Mouse (Mus musculus): ENCODE measurements around the gene Hist1h4c. TPM values are rescaled to one million over a fixed set of nuclear protein-coding genes. Genes with fewer than 3 reads are reported as not detected.
"Not testable (repeated sequence)": the region's sequence is repeated elsewhere in the genome, so short reads cannot be mapped to it uniquely, and the experiment has no call there.

The Hist1h4c gene
- polyA plus RNA-seq, 1 experiment from 2014 or later: 8.5 TPM

DNA sequence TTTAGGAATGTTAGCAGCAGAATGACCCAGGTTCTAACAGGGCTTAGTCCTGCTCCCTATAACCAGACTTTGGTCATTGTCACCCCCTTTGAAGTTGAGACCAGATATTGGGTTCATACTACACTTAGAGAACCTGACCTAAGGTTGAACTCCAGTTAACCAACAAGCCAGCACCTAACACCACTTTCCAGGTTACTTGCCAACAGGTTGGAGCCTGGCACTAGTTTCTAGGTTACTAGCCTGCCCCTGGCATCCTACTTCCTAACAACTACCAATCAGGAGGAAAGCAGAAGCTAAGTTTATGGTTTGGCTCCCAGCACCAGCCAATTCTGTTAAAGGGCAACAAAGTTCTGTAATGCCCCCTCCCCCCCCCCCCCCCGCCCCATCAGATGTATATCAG, 27.0 kb upstream of the Hist1h4c start:
- WGBS: no CpG with 5 or more reads among the region's 1 CpGs
- no peaks in the 10 kb centered on the region for H3K36me3 ChIP-seq
- H3K27me3 ChIP-seq: no peaks in the 10 kb centered on the region
- no peak overlapping the region for H3K4me3 ChIP-seq (replicated peaks)
- H3K9ac ChIP-seq: no peak overlapping the region
- H3K9me3 ChIP-seq (replicated peaks): no peaks in the 10 kb centered on the region
- ATAC-seq (replicated peaks; ENCODE audit: low FRiP score): no peak
- no peak overlapping the region for H3K27ac ChIP-seq
- no peak overlapping the region for H3K4me2 ChIP-seq
- no peaks in the 10 kb centered on the region for H3K4me1 ChIP-seq

DNA sequence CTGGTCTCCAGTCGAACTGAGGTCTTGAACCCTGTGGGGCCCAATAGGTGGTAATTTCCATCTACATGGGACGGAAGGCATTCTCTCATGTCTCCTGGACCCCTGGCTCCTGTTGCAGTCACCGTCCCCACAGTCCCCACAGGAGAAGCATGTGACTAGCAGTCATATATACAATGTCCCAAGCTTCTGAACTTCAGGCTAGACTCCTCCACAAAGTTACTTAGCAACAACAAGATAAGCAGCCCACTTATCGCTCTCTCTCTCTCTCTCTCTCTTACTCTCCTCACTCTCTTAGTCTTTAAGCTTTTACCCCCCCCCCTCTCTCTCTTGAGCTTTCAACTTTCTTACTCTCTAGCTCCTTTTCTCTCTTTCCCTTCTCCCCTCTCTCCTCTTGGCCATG, 26.0 kb upstream of the Hist1h4c start:
- no peak for ATAC-seq (replicated peaks; ENCODE audit: low FRiP score)

DNA sequence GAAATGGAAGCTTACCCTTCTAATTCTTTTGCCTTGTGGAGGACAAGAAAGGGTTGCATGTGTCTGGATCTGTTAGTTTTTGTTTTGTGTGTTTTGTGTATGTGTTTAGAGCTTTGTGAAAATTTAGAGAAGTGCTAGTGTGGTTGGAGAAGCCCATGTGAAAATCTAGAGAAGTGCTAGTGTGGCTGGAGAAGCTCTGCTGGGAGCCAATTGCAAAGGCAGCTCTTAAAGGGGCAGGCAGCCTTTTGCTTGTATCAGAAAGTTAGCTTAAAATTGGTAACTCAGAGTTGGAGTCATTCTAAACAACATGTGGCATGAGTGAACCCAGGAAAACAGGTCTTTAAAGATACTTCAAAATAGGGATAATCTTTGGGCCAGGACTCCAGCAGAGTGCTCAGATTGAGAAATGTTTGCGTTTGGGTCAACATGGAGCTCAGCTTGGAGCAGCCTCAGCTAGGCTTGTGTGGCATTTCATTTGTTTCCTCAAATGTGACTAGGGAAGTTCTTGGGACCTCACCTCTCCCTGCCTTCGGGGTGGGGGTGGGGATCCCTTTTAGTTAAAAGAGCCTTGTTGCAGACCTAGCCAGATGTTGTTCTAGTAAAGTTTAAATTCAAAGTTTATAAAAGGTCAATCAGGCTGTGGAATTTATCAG, 19.5 kb upstream of the Hist1h4c start:
- H3K4me2 ChIP-seq: not testable (repeated sequence)
- WGBS: 9% methylated on average over 2 of the region's 2 CpGs

More for the DNA sequence above, 26.0 kb upstream of the Hist1h4c start:
- Histone ChIP-seq H3K27ac (no peak overlapping the region), H3K4me3 (replicated peaks) (no peak overlapping the region), H3K36me3 (no peaks in the 10 kb centered on the region), H3K9me3 (replicated peaks) (no peaks in the 10 kb centered on the region), H3K27me3 (no peaks in the 10 kb centered on the region), H3K4me1 (no peaks in the 10 kb centered on the region), H3K9ac (no peak overlapping the region), H3K4me2 (no peak overlapping the region)
- WGBS: 71% methylated on average over 4 of the region's 4 CpGs

DNA sequence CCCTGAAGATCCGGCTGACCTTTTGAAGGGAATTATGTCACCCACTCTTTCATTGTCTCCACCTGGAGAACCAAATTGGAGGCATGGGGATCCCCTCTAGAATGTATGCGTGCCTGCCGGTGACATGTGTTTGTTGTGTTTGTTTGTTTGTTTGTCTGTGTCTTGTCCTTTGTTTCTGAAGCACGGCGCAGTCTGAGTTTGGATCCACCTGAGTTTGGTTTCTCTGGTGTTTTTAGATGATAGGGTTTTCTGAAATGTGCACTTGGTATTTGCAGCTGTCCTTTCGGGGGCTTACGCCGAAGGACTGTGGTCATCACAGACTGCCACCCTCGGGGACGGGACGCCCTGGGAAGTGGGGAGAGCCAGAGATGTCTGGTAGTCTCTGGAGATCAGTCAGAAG, 18.9 kb upstream of the Hist1h4c start:
- H3K9me3 ChIP-seq (replicated peaks): no peaks in the 10 kb centered on the region
- no peak overlapping the region for H3K9ac ChIP-seq
- 59% methylated on average over 11 of the region's 11 CpGs for WGBS
- H3K36me3 ChIP-seq: no peaks in the 10 kb centered on the region
- no peak for ATAC-seq (replicated peaks; ENCODE audit: low FRiP score)
- H3K27ac ChIP-seq: no peak overlapping the region
- no peak overlapping the region for H3K4me2 ChIP-seq
- no peaks in the 10 kb centered on the region for H3K27me3 ChIP-seq
- no peak overlapping the region for H3K4me3 ChIP-seq (replicated peaks)
- H3K4me1 ChIP-seq: no peaks in the 10 kb centered on the region

More for the DNA sequence above, 19.5 kb upstream of the Hist1h4c start:
- not testable (repeated sequence) for H3K27me3 ChIP-seq; H3K4me1 ChIP-seq; H3K27ac ChIP-seq; H3K4me3 ChIP-seq (replicated peaks); H3K9me3 ChIP-seq (replicated peaks); ATAC-seq (replicated peaks; ENCODE audit: low FRiP score); H3K9ac ChIP-seq; H3K36me3 ChIP-seq

DNA sequence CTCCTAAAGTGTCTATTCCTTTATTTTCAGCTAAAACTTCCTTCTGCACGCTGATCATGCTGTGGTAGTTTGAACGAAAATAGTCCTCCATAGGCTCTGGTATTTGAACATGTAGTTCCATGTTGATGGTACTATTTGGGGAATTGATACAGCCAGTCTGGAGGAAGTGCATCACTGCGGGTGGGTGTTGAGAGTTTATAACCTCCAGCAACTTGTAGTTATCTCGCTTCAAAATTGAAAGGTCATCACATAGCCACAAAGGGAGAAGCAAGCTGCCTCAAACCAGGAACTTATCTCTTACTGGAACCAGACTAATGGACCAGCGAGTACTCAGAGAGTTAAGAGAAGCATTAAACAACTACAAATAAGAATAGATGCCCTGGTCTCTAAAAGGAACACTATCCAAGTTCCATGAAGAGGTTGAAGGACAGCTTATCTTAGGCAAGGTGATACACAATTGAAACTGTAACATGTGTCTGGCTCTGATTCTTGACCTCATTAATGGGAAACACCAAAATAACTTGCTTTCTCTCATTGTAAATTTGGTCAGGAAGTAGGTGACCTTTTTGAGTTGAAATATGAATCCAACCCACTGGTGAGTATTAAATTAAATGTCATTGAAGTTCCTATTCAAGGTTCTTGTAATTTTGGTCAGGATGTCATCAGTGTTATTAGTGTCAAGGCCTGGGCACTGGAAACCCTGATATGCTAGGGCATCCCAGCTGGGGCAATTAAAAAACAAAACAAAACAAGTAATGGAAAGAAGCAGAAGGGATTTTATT, 18.2 kb upstream of the Hist1h4c start:
- H3K4me3 ChIP-seq (replicated peaks): no peak overlapping the region
- H3K4me2 ChIP-seq: no peak overlapping the region
- H3K9ac ChIP-seq: no peak overlapping the region
- H3K9me3 ChIP-seq (replicated peaks): no peaks in the 10 kb centered on the region
- H3K27me3 ChIP-seq: no peaks in the 10 kb centered on the region
- 88% methylated on average over 5 of the region's 5 CpGs for WGBS
- H3K36me3 ChIP-seq: no peaks in the 10 kb centered on the region
- no peaks in the 10 kb centered on the region for H3K4me1 ChIP-seq
- H3K27ac ChIP-seq: no peak overlapping the region
- no peak for ATAC-seq (replicated peaks; ENCODE audit: low FRiP score)

DNA sequence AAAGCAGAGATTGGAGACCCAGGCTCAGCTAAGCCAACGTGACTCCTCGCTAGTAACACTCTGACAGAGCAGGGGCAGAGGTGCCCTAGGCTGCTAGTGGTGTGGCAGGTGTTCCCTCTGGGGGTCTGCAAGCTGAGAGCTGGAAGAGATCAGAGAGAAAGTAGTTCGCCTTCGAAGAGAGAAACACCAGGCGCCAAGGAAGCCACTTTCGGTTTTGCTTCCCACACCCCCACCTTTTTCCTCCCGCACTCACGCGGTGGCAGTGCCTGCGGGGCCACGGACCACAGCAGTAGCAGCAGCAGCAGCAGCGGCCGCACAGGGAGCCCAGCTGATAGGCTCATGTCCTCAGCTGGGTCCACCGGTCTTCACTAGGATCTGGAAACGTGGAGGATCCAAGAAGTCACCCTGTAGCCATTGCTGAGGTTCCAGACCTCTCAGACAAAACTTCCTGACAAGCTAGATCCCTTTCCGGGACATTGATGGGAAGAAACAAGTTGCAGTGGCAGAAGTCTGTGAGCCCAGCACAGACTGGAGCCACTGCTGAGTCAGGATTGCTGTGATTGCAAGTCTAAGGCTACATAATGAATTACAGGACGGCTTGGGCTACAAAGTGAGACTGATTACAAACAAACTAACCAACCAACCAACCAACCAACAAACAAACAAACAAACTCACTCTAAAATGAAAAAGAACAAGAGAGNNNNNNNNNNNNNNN, 12.3 kb upstream of the Hist1h4c start, which contains the start of gene Hfe:
Gene Hfe (minus strand): TSS at position 481 of the 716 bp plus-strand sequence.
- WGBS: 3% methylated on average over 17 of the region's 17 CpGs
- Histone ChIP-seq H3K4me3 (replicated peaks) (peak within 1 kb of the TSS; percentile 46), H3K4me2 (peak within 1 kb of the TSS; percentile 73), H3K4me1 (peaks cover 8% of the 10 kb centered on the region), H3K27me3 (no peaks in the 10 kb centered on the region), H3K36me3 (no peaks in the 10 kb centered on the region), H3K9me3 (replicated peaks) (no peaks in the 10 kb centered on the region), H3K9ac (peak within 1 kb of the TSS; percentile 53), H3K27ac (0 out of 2 replicates have a peak within 1 kb of the TSS, but pooled peaks have one; percentile 48)
- peak; percentile 90 for ATAC-seq (replicated peaks; ENCODE audit: low FRiP score)

DNA sequence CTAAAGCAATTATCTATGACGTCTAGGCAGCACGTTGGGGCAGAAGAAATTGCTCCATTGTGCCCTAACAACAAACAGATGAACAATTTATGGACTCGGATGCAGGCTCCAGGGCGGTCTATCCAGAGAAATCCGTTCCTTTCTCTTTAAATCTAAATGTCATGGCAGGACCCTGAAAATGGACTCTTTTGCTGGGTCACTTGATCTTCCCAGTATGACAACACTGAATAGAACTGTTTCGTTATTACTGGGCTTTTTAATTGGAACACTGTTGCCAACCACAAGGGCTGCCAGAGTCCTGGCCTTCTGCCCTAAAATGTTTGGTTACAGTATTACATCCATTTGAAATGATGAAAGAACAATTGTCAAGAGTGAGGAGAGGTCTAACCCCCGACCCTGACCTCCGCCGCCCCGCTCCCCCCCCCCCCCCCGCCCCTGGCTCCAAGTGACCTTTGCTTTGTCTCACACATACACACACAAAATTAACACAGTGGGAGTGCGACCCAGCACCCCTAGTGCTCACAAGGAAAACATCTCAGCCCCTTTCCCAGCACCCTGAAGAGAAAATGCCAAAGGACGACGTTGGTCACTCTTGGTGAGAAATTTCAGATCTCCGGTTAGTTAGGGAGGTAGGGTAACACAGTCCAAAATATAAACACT, 11.6 kb upstream of the Hist1h4c start:
- no peak overlapping the region for H3K27ac ChIP-seq
- ATAC-seq (replicated peaks; ENCODE audit: low FRiP score): no peak
- H3K4me1 ChIP-seq: peaks cover 8% of the 10 kb centered on the region
- peak overlapping the region; percentile 46 for H3K4me3 ChIP-seq (replicated peaks)
- WGBS: 23% methylated on average over 15 of the region's 15 CpGs
- H3K9me3 ChIP-seq (replicated peaks): no peaks in the 10 kb centered on the region
- no peaks in the 10 kb centered on the region for H3K27me3 ChIP-seq
- H3K4me2 ChIP-seq: peak overlapping the region; percentile 73
- H3K9ac ChIP-seq: peak overlapping the region; percentile 53
- no peaks in the 10 kb centered on the region for H3K36me3 ChIP-seq

DNA sequence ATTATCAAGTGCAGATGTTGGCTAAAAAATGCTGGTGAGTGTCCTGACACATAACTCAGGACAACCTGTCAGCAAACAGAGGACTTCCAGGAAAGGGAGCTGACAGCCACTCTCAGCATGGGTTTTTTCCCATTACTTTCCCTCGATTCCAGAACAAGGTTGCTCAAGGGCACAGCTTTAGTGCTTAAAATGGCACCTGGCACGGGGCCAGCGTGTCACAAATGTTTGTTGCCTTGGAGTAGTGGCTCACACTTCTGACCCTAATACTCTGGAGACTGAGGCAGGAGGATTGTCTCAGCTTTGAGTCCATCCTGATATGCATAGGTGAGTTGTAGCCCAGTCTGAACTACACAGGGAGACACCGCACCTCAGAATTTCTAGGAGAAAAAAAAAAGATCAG, 10.4 kb upstream of the Hist1h4c start:
- 68% methylated on average over 4 of the region's 4 CpGs for WGBS
- no peak for ATAC-seq (replicated peaks; ENCODE audit: low FRiP score)

DNA sequence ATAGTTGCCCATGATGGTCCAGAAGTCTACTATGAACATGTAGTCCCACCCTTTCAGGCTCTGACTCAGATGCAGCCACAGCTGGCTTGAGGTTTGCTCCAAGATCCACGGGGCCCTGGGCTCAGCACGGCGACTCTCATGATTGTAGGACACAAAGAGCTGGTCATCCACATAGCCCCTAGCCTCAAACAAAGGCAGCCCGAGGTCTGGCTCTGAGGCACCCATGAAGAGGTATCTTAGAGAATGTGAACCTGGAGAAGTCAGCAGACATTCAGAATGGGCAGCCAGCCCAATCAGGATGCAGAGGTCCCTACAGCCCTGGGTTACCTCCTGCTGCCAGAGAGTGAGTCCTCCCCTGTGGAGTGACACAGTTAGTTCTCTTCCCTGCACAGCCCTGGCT, 9.8 kb upstream of the Hist1h4c start:
- 83% methylated on average over 4 of the region's 4 CpGs for WGBS
- H3K4me2 ChIP-seq: no peak overlapping the region
- H3K9ac ChIP-seq: no peak overlapping the region
- no peak for ATAC-seq (replicated peaks; ENCODE audit: low FRiP score)
- H3K9me3 ChIP-seq (replicated peaks): no peaks in the 10 kb centered on the region
- no peak overlapping the region for H3K4me3 ChIP-seq (replicated peaks)
- H3K27ac ChIP-seq: no peak overlapping the region
- no peaks in the 10 kb centered on the region for H3K36me3 ChIP-seq
- peaks cover 8% of the 10 kb centered on the region for H3K4me1 ChIP-seq
- no peaks in the 10 kb centered on the region for H3K27me3 ChIP-seq

More for the DNA sequence above, 10.4 kb upstream of the Hist1h4c start:
- H3K9ac ChIP-seq: no peak overlapping the region
- no peaks in the 10 kb centered on the region for H3K27me3 ChIP-seq
- no peaks in the 10 kb centered on the region for H3K36me3 ChIP-seq
- no peak overlapping the region for H3K4me3 ChIP-seq (replicated peaks)
- peaks cover 8% of the 10 kb centered on the region for H3K4me1 ChIP-seq
- no peaks in the 10 kb centered on the region for H3K9me3 ChIP-seq (replicated peaks)
- no peak overlapping the region for H3K4me2 ChIP-seq
- H3K27ac ChIP-seq: no peak overlapping the region

DNA sequence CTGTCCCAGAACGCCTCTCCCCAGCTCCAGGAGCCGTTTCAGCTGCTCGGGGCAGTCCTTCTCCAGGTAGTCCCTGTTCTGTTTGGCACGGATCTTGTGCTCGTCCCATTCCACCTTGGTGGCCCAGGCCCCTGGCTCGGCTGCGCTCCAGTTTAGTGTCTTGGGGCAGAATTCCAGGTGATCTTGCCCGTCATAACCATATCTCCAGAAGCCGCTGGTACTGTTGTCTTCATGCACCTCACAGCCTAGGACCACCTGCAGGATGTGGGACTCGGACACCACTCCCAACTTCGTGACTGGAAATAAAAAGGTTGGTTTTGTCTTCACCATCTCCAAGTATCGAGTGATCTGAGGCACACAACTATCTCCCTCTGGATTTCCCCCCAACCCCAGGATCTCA, 8.5 kb upstream of the Hist1h4c start:
- Histone ChIP-seq H3K36me3 (no peaks in the 10 kb centered on the region), H3K9ac (no peak overlapping the region), H3K4me2 (no peak overlapping the region), H3K27ac (no peak overlapping the region), H3K4me3 (replicated peaks) (no peak overlapping the region), H3K9me3 (replicated peaks) (no peaks in the 10 kb centered on the region), H3K4me1 (peaks cover 8% of the 10 kb centered on the region), H3K27me3 (no peaks in the 10 kb centered on the region)
- WGBS: 95% methylated on average over 12 of the region's 12 CpGs
- ATAC-seq (replicated peaks; ENCODE audit: low FRiP score): no peak

DNA sequence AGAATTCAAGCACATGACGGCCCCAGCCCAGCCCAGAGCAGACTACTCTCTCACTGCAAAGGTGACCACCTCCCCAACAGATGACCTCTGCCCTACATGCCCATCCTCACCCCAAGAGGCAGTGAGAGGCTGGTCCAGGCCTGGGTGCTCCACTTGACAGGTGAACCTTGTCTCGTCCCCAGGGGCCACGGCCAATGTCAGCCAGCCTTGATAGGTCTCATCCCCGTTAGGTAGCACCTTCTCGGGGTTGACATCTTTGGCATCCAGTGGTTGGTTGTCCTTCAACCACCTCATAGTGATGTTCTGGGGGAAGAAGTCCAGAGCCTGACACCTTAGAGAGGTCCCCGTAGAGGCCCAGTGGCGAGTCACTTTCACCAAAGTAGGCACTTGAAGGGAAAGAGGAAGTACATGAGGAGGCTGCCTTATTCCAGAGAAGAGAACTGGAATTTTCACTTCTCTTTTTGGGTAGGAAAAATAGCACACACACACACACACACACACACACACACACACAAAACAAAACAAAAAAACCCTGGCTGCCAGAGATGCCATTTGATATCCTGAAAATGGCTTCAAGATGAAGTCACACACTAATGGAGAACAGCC, 7.6 kb upstream of the Hist1h4c start:
- H3K27me3 ChIP-seq: no peaks in the 10 kb centered on the region
- H3K27ac ChIP-seq: no peak overlapping the region
- H3K9ac ChIP-seq: no peak overlapping the region
- 90% methylated on average over 7 of the region's 7 CpGs for WGBS
- no peaks in the 10 kb centered on the region for H3K36me3 ChIP-seq
- H3K9me3 ChIP-seq (replicated peaks): no peaks in the 10 kb centered on the region
- H3K4me2 ChIP-seq: no peak overlapping the region
- peaks cover 11% of the 10 kb centered on the region for H3K4me1 ChIP-seq
- H3K4me3 ChIP-seq (replicated peaks): no peak overlapping the region
- ATAC-seq (replicated peaks; ENCODE audit: low FRiP score): no peak
